Mouse (Mus musculus) liver, embryonic 14.5 days (tissue): ENCODE results near the gene Tspyl4.
A peak's percentile ranks its signal among the peaks of the same experiment; 100 is the strongest.

Source experiments
- CTCF ChIP-seq: IDR thresholded peaks from 2 replicates; pipeline ENCODE4 v1.5.1; 2016; ENCODE audit warnings: antibody characterized with exemption, low read depth, control low read depth
- EP300 ChIP-seq: IDR thresholded peaks from 2 replicates; pipeline ENCODE4 v1.6.1; 2016; ENCODE audit warnings: antibody characterized with exemption, low read depth

- TF ChIP-seq CTCF: peak; percentile 66
- TF ChIP-seq EP300: no peak
Observed at GRCm38 (mm10) chr10:34326701-34327100, 29.5 kb downstream of the Tspyl4 start.
